Mouse (Mus musculus) olfactory bulb, adult 2 months (tissue): ENCODE data around the gene Enox1. TPM values are rescaled to one million over a fixed set of nuclear protein-coding genes. Genes with fewer than 3 reads are reported as not detected.

Source experiments
- H3K27ac ChIP-seq: fragments of 200-500 bp; 2 replicates; pipeline ENCODE4 v1.5.1; 2012; ENCODE audit warnings: low read depth, low read length; ENCODE audit not compliant: insufficient read depth
- H3K4me1 ChIP-seq: fragments of 200-500 bp; 2 replicates; pipeline ENCODE4 v1.6.1; 2012; ENCODE audit warnings: low read length; ENCODE audit not compliant: control insufficient read depth, insufficient read depth
- H3K4me3 ChIP-seq: fragments of 200-500 bp; 2 replicates; pipeline ENCODE4 v1.5.1; 2012; ENCODE audit warnings: mild to moderate bottlenecking, low read depth, low read length, moderate library complexity; ENCODE audit not compliant: insufficient read depth
- CTCF ChIP-seq: fragments of 200-500 bp; IDR thresholded peaks from 2 replicates; pipeline ENCODE4 v1.5.1; 2012; ENCODE audit warnings: low read depth, mild to moderate bottlenecking, low read length, moderate library complexity; ENCODE audit not compliant: insufficient read depth
- POLR2A ChIP-seq: fragments of 200-500 bp; IDR thresholded peaks from 2 replicates; pipeline ENCODE4 v1.6.1; 2012; ENCODE audit warnings: mild to moderate bottlenecking, low read depth, low read length, moderate library complexity; ENCODE audit not compliant: insufficient read depth
- WGBS: fragments of 180-500 bp; shearing (Covaris S2); methylation state at CpG from one replicate; pipeline ENCODE4 v1.1.7; 2018; 5-methylcytosine and 5-hydroxymethylcytosine counted together
- polyA plus RNA-seq: library from polyadenylated mRNA; stranded (reverse); fragments of >200 nt; gene quantifications from 2 replicates; pipeline ENCODE4 v1.2.4, GENCODE M21; 2012; ENCODE audit warnings: low replicate concordance; ENCODE audit not compliant: missing spikeins, insufficient read depth, insufficient read length

Enox1 gene
- polyA plus RNA-seq, 1 experiment, result not detected

DNA sequence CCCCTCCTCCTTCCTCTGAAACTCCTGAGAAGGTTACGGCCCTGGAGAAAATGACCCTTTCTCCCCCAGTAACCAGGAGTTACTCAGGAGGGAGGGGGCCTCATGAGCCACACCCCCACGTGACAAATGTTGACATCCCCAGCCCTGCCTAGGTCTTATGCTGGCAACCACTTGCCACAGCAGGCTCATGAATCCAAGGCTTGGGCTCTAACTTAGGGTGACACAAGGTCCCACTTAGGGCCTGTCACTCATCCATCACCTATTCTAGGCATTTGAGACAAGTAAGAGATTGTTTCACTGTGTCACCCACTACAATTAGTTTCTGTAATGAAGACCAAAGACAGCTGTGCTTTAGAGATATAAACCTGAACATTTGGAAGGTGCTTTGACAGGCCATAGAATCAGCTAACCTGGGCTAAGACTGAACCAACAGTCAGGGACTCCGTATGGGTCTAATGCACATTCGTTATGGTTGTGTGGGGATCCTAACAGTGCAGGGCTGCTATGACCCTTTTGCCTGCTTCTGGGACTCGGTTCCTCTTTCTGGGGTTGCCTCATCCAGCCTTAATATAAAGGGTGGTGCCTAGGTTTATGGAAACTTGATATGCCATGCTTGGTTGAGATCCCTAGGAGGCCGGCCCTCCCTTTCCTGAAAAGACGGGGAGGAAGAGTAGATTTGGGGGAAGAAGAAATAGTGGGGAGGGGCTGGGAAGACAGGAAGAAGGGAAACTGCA lies 354.7 kb downstream of the Enox1 start:
- TF ChIP-seq POLR2A (no peak), CTCF (no peak)
- WGBS, result 88% methylated on average over 7 of the region's 7 CpGs
- Histone ChIP-seq H3K4me3 (no peak overlapping the region), H3K4me1 (no peaks in the 10 kb centered on the region), H3K27ac (no peak overlapping the region)

DNA sequence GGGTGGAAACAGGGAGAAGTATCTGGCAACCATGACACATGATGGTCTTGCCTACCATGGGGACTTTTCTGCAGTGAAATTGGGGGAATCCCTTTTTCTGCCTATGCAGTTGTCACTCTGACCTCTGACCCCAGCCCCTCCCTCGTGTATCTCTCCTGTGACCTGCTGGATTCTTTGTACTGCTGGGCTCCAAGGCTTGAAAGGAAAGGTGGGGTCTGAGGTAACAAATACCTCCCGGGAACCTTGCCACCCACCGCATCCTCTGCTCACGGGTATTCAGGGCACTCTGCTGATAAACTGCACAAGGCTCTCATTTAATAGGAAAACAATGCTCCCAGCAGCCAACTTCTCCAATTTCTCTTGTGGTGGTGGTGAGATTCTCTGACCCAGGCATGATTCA lies 361.5 kb downstream of the Enox1 start:
- Histone ChIP-seq H3K4me1 (no peaks in the 10 kb centered on the region), H3K27ac (no peak overlapping the region), H3K4me3 (no peak overlapping the region)
- WGBS, result 87% methylated on average over 4 of the region's 4 CpGs
- TF ChIP-seq POLR2A (no peak), CTCF (no peak)

DNA sequence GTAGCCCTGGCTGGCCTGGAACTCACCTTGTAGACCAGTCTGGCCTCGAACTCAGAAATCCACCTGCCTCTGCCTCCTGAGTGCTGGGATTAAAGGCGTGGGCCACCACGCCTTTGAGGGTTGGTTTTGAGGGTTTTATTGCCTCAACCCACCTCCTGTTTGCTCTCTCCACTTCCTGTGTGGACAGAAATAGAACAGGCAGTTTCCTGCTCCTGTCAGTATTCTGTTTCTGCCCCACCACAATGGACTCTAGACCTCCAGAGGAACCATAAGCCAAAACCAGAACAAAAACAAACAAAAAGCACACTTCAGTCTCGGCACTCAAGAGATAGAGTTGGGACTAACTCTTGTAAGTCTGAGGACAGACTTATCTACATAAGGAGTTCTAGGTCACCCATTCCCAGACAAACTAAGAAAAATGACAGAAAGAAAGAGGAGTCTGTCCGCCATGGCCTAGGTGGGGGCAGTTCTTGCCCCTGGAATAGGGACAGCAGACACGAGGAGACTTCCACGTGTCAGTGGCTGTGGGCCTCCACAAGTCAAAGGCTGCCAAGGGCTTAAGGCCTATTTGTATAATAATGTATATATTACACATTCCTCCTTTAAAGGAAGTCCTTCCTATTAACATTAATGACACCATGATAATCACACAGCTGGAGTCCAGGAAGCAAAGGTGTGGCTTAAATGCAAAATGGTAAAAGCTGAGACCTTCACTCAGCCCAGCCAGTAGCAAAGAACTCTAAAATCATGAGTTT lies 362.6 kb downstream of the Enox1 start:
- H3K27ac ChIP-seq, result no peak overlapping the region
- no peaks in the 10 kb centered on the region for H3K4me1 ChIP-seq
- 86% methylated on average over 7 of the region's 7 CpGs for WGBS
- TF ChIP-seq POLR2A (no peak), CTCF (no peak)
- no peak overlapping the region for H3K4me3 ChIP-seq

- Histone ChIP-seq H3K4me1 (no peaks in the 10 kb centered on the region), H3K27ac (no peak overlapping the region), H3K4me3 (no peak overlapping the region)
- WGBS, result 61% methylated on average over 1 of the region's 1 CpGs
- TF ChIP-seq CTCF, result no peak
- no peak for TF ChIP-seq POLR2A
Observed at GRCm38 (mm10) chr14:77519701-77520100, 363.1 kb downstream of the Enox1 start.

DNA sequence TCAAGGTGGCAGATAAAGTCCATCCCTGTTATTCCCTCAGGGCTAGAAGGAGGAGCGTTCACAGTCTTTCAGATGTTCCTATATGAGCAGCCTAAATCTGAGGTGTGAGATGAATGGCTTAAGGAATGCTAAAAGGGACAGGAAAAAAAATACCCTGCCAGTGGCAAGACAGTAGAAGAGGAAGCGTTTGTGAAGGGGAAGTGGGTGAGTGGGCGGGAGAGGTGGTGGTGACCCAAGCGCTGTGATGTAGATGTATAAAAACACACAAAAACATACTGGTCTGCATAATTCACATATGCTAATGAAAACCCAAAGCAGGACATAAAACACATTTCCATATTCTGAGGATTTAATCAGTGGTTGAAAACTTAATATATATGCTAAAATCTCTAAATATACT lies 367.7 kb downstream of the Enox1 start:
- Histone ChIP-seq H3K4me1 (peaks cover 2% of the 10 kb centered on the region; the same call in 1 of the 2 replicates), H3K27ac (no peak overlapping the region), H3K4me3 (no peak overlapping the region)
- no peak for TF ChIP-seq POLR2A
- 85% methylated on average over 4 of the region's 4 CpGs for WGBS

- 96% methylated on average over 1 of the region's 1 CpGs for WGBS
- Histone ChIP-seq H3K4me3 (no peak overlapping the region), H3K27ac (no peak overlapping the region), H3K4me1 (peaks cover 2% of the 10 kb centered on the region; the same call in 1 of the 2 replicates)
- TF ChIP-seq POLR2A (no peak), CTCF (no peak)
Observed at GRCm38 (mm10) chr14:77526262-77526661, 369.7 kb downstream of the Enox1 start.

- 71% methylated on average over 9 of the region's 9 CpGs for WGBS
- H3K27ac ChIP-seq, result no peak overlapping the region
- TF ChIP-seq POLR2A (no peak), CTCF (no peak)
- H3K4me3 ChIP-seq, result no peak overlapping the region
- peaks cover 2% of the 10 kb centered on the region for H3K4me1 ChIP-seq
Observed at GRCm38 (mm10) chr14:77529201-77529600, 372.6 kb downstream of the Enox1 start.

GRCm38 (mm10) chr14:77529621-77530020 lies 373.1 kb downstream of the Enox1 start:
- Histone ChIP-seq H3K27ac (no peak overlapping the region), H3K4me3 (no peak overlapping the region), H3K4me1 (peaks cover 2% of the 10 kb centered on the region)
- TF ChIP-seq POLR2A (no peak), CTCF (no peak)
- 86% methylated on average over 5 of the region's 5 CpGs for WGBS

GRCm38 (mm10) chr14:77533638-77534037 lies 377.1 kb downstream of the Enox1 start:
- H3K4me3 ChIP-seq, result no peak overlapping the region
- TF ChIP-seq POLR2A (no peak), CTCF (no peak)
- 83% methylated on average over 5 of the region's 5 CpGs for WGBS
- H3K4me1 ChIP-seq, result peaks cover 2% of the 10 kb centered on the region
- no peak overlapping the region for H3K27ac ChIP-seq
